Mouse (Mus musculus): ENCODE data around the gene Notch3.
"Not testable (repeated sequence)": the region's sequence is repeated elsewhere in the genome, so short reads cannot be mapped to it uniquely, and the experiment has no call there.

Notch3 gene

DNA sequence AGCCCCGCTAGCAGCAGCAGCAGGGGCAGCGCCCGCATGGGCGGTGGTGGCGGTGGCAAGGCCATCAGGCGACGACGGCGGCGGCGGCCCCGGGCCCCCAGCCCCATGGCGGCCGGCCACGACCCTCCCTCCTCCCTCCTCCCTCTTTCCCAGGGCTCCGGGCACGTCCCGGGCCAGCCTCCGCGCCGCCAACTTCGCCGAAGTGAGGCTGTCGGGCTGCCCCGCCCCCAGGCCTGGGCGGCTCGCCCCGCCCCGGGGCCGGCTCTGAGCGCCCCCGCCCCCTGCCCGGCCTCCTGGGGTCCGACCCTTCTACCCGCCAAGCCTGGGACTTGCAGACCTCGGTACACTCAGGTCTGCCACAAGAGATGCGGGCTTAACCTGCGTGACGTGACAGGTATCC is at the start of gene Notch3:
Gene Notch3, minus strand, starts transcription at position 166 of the 400 bp plus-strand sequence.
- DNase-seq (ENCODE audit: low spot score in 2 of 2) = peak; percentile 41 to 55

- DNase-seq (ENCODE audit: low spot score in 2 of 2) = not testable (repeated sequence)
Observed at GRCm38 (mm10) chr17:32215587-32215986, 48.9 kb upstream of the Notch3 start.

DNA sequence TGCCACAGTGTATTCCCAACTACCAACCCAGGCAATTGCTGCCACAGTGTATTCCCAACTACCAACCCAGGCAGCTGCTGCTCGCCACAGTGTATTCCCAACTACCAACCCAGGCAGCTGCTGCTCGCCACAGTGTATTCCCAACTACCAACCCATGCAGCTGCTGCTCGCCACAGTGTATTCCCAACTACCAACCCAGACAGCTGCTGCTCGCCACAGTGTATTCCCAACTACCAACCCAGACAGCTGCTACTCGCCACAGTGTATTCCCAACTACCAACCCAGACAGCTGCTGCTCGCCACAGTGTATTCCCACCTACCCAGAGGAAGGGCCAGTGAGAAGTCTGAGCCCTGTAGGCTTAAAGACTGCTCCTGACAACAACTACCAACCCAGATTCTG is 44.9 kb upstream of the Notch3 start:
- not testable (repeated sequence) for DNase-seq (ENCODE audit: low spot score in 2 of 2)

GRCm38 (mm10) chr17:32209752-32210151 is 43.1 kb upstream of the Notch3 start:
- DNase-seq (ENCODE audit: low spot score in 2 of 2) = peak in 1 of 2 experiments; percentile 61

DNA sequence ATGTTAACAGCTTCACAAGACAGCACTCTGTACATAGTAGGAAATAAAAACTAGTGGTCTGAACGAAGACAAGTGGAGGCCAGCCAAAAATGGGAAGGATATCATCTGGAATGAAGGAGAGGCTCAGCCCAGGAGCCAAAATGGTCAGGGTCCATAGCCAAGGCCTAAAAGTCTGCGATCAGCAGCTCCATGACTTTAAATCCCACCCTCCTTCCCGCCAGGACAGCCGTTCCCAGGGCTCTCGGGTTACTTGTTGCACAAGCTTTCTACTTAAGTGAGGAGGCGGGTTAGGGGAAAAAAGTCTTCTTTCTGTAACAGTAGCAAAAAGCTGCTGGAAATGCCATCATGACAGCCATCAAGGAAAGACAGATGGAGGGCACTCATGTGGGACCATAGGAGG is 42.5 kb upstream of the Notch3 start:
- DNase-seq (ENCODE audit: low spot score in 2 of 2) = peak in 1 of 2 experiments; percentile 45

GRCm38 (mm10) chr17:32207586-32208245 is 41.1 kb upstream of the Notch3 start:
- no peak for DNase-seq (ENCODE audit: low spot score in 2 of 2)

- DNase-seq (ENCODE audit: low spot score in 2 of 2) = no peak
Observed at GRCm38 (mm10) chr17:32205345-32205744, 38.7 kb upstream of the Notch3 start.

GRCm38 (mm10) chr17:32202972-32203371 is 36.3 kb upstream of the Notch3 start:
- no peak for DNase-seq (ENCODE audit: low spot score in 2 of 2)

- no peak for DNase-seq (ENCODE audit: low spot score in 2 of 2)
Observed at GRCm38 (mm10) chr17:32201086-32201485, 34.4 kb upstream of the Notch3 start.

DNA sequence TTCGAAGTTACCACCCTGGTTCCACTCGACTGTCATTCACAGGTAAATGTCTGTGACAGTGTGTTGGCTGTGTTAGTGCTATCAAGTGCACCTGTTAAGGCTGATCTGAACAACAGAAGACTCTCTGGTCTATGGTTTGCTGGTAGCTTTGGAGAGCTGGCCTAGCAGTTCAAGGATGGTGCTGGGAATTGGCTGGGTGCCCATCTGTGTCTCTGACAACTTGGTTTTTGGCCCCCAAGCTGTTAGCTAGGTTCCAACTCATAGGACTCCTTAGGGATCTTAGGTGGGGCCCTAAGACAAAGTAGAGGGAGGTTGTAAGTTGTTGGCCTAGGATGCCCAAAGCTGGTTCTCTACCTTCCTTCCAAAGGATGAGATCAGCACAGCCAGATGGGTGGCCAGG is 33.1 kb upstream of the Notch3 start:
- no peak for DNase-seq (ENCODE audit: low spot score in 2 of 2)

- no peak for DNase-seq (ENCODE audit: low spot score in 2 of 2)
Observed at GRCm38 (mm10) chr17:32197156-32197555, 30.5 kb upstream of the Notch3 start.

DNA sequence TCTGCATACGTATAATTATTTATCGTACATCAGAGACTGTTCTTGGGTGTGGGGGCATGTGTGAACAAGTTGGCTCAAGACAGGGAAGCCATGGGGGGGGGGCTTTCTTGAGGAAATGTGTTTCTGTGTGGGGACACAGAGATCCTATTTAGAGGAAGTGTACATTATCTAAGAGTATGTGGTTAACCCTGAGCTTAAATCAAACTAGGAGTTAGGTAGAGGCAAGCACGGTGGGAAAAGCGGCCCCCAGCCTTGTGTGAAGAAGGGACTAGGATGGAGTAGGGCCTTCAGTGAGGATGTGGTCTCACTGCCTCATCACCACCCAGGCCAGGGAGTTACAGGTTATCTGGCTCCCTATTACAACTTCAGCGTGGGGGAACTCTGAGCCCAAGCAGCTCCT is 29.1 kb upstream of the Notch3 start:
- no peak for DNase-seq (ENCODE audit: low spot score in 2 of 2)

- DNase-seq (ENCODE audit: low spot score in 2 of 2) = no peak
Observed at GRCm38 (mm10) chr17:32193010-32193409, 26.4 kb upstream of the Notch3 start.

GRCm38 (mm10) chr17:32189850-32190249 is 23.2 kb upstream of the Notch3 start:
- DNase-seq (ENCODE audit: low spot score in 2 of 2) = no peak

GRCm38 (mm10) chr17:32188863-32189636 is 22.4 kb upstream of the Notch3 start, which contains the start of gene Ephx3:
Gene Ephx3 (minus strand): TSS chr17:32189549.
- no peak for DNase-seq (ENCODE audit: low spot score in 2 of 2)

DNA sequence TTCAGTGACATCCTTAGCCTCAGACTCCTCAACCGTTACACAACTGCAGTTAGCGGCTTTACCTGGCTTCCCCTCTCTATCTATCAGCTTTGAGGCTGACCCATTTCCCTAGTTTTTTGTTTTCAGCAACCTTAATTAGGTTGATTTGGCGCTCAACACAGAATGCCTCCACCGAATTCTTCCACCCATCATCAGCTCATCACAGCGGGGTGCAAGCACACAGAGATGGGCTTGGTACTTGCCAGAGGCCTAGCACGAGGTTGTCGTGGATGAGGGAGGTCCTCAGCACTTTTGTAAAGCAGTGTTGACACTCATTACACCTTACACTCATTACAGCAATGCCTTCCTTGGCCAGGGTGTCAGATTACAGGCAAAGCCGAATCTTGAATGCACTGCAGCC is 16.4 kb upstream of the Notch3 start:
- no peak for DNase-seq (ENCODE audit: low spot score in 2 of 2)

DNA sequence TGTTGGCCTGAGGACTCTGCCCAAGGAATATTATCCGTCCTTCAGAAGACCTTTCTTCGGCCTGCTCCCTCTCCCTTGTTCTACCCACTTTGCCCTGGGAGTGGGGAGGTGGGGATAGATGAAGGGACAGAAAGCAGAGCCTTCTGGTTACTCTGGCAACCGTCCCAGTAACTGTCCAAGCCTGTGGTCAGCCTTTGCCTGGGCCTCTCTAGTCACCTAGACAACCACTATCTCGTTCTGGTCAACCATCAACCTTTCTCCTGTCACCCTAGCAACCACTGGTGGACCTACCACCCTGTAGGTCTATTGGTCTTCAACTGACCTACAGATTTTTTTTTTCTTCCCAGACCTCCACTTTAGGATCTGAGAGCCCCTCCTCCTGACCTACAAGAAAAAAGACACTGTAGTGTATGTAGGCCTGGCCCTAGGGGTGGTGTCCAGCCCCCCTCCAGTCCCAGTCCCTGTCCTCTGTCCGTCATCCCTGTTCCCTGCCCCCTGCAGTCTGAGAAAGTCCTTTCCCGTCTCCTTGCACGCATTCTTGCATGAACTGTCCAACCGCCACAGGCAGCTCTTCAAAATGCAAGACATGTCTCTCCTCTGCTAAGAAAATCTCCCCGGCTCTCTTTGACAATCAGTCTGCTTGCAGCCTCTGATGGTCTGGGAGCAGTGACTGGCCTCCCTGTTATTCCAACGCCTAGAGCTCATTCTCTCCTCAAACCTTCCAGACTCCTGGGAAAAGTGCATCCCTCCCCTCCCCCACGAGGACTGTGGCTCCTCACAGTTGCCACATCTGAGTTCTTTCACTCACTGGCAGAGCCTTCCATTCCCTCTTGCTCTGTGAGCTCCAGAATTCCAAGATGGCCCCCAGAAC is 13.2 kb upstream of the Notch3 start:
- DNase-seq (ENCODE audit: low spot score in 2 of 2) = no peak

DNA sequence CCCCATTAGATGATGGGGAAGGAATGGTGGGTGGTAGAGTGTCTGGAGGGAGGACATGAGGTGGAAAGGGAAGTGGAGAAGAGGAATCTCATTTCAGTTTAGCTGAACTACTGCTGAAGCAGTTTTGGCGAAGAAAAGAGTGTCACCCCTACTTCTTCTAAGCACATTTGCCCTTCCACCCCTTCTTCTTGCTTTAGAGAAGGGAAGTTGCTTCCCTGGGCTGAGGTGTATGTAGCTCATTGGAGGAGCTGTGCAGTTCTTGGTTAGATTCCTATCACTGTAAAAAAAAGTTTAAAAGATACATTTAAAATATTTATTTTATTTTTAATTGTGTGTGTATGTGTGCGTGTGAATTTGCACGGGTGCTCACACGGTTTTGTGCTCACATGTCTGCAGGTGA is 10.3 kb upstream of the Notch3 start:
- no peak for DNase-seq (ENCODE audit: low spot score in 2 of 2)

GRCm38 (mm10) chr17:32173166-32173565 is 6.5 kb upstream of the Notch3 start:
- DNase-seq (ENCODE audit: low spot score in 2 of 2) = peak in 1 of 2 experiments; percentile 43

GRCm38 (mm10) chr17:32172485-32172884 is 5.8 kb upstream of the Notch3 start:
- no peak for DNase-seq (ENCODE audit: low spot score in 2 of 2)

DNA sequence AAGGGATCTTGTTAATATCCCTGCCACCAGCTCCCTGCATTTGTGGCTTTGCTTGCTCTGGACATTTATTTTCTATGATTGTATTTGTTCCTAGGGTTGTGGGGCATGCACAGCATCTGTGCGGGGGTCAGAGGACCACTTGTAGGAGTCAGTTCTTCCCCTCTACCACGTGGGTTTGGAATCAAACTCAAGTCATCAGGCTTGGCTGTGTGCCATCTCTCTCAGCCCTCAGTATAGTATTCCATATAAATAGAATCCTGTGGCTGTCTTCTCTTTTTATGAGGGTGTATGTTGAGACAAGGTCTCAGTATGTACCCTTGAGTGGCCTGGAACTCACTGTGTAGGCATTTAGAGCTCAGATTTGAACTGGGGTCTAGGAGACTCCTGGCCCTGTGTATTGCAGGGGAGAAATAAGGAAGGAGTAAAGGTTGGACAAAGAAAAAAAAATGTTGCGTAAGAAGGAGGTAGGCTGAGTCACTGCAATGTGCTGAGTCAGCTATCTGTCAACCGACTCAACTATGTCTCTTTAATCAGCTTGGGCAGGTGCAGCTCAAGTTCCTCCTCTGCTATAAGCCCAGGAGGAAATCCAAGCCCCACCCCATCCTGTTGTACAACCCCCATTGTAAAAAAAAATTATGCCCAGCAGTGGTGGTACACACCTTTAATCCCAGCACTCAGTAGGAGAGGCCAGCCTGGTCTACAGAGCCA is 3.0 kb upstream of the Notch3 start:
- DNase-seq (ENCODE audit: low spot score in 2 of 2) = peak in 1 of 2 experiments; percentile 34

Data from urinary bladder, postnatal 36 days (tissue).